Mouse (Mus musculus): ENCODE measurements around the gene Olfr221. TPM values are rescaled to one million over a fixed set of nuclear protein-coding genes. Genes with fewer than 3 reads are reported as not detected.

Gene Olfr221
- total RNA-seq, 2 experiments from 2014 or later = not detected

DNA sequence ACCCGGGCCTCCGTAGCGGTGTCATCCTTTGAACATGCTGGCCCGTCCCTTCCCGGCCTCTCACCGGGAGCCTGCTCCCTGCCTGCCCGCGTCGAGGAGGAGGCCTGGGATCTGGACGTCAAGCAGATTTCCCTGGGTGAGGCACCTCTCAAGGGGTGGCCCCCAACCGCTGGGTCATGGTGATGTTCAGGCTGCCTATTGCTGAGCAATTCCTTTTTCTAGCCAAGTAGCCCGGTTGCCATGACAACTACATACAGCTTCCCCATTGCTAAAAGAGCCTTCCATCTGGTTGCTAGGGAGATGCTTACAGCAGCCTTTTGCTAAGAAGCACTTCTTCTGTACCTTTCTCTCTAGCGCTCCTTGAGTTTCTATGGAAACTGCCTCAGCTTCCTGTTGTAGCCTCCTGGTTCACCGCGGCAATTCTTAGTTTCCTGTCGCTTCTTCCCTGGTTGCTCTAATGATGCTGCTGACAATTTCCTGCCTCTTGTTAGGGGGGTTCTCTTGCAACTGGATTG lies 38.2 kb downstream of the Olfr221 start:
- DNase-seq = no peak

DNA sequence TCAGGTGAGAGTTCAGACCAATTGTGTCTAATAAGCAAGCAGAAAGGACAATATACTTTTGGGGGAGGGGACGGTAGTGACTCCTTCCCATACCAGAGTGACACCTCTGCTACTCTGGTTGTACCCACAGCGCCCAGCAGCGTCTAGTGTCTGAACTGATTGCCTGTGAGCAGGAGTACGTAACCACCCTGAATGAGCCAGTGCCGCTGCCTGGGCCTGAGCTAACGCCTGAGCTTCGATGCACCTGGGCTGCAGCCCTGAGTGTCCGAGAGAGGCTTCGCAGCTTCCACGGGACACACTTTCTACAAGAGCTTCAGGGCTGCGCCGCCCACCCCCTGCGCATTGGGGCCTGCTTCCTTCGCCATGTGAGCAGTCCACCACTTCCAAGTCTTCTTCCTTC lies 44.8 kb downstream of the Olfr221 start:
- no peak for DNase-seq

DNA sequence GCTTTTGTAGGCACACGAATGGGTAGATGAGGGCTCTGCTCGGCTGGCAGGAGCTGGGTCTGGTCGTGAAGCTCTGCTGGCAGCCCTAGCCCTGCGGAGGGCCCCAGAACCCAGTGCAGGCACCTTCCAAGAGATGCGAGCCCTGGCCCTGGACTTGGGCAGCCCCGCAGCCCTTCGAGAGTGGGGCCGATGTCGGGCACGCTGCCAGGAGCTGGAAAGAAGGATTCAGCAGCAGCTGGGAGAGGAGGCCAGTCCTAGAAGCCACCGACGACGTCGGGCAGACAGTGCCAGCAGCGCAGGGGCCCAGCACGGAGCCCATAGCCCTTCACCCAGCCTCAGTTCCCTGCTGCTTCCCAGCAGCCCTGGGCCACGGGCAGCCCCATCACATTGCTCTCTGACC lies 45.4 kb downstream of the Olfr221 start:
- DNase-seq = peak in 1 of 2 experiments; percentile 16

DNA sequence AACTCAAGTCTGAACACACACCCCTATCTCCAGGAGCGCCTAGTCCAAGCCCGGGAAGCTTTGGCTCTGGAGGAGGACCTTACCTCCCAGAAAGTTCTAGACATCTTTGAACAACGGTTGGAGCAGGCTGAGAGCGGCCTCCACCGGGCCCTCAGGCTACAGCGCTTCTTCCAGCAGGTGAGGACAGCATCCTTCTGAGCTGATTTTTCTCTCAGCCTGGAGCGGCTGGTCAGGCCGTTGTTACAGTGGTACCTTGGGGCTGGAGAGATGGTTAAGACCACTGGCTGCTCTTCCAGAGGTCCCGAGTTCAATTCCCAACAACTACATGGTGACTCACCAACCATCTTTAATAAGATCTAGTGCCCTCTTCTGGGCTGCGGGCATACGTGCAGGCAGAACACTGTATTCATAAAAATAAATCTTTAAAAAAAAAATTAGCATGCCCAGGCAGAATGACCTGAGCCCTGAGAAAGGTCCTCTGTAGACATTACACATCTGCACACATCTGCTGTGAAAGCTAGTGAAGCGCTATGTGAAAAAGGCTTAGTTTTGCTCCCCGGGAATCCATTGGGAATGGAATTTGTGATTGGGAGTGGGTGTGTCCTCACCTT lies 45.9 kb downstream of the Olfr221 start:
- DNase-seq = peak in 1 of 2 experiments; percentile 24

DNA sequence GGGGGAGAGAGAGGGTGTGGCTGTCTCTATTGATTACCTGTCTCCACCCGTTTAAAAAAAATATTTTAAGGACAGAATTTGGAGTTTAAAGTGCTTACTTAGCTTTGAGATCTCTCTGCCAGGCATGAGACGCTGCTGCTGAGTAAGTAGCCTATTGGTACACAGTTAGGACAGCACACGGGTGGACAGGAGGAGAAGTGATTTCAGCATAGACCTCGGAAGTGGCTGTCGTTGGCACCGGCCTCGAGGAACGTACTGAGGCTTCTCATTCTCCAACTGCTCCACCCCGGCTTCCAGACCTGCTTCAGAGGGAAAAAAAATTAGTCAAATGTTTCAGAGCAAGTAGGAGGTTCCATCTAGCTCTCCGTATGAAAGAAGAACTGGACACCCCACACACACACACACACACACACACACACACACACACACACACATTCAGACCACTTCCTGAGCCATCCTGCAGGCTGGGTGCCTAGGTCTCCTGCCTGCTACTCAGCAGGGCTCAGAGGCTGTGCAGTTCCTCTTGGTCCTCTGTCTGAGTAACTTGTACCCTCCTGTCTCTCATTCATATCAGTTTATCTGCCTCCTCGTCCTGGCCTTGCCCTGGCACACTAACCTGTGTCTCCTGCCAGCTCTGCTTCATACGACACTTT lies 46.9 kb downstream of the Olfr221 start:
- no peak for DNase-seq

- no peak for DNase-seq
Measured at GRCm38 (mm10) chr14:51994453-51994852, 47.8 kb downstream of the Olfr221 start.

GRCm38 (mm10) chr14:51989461-51989970 lies 52.7 kb downstream of the Olfr221 start:
- DNase-seq = peak in 1 of 2 experiments; percentile 20

DNA sequence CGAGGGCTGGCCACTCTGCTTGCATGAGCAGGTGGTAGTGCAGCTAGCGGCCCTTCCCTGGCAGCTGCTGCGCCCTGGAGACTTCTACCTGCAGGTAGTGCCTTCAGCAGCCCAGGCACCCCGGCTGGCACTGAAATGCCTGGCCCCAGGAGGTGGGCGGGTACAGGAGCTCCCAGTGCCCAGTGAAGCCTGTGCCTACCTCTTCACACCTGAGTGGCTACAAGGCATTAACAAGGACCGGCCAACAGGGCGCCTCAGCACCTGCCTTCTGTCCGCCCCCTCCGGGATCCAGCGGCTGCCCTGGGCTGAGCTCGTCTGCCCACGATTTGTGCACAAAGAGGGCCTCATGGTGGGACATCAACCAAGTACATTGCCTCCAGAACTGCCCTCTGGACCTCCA lies 53.5 kb downstream of the Olfr221 start:
- no peak for DNase-seq

GRCm38 (mm10) chr14:51987177-51987576 lies 55.1 kb downstream of the Olfr221 start:
- no peak for DNase-seq

DNA sequence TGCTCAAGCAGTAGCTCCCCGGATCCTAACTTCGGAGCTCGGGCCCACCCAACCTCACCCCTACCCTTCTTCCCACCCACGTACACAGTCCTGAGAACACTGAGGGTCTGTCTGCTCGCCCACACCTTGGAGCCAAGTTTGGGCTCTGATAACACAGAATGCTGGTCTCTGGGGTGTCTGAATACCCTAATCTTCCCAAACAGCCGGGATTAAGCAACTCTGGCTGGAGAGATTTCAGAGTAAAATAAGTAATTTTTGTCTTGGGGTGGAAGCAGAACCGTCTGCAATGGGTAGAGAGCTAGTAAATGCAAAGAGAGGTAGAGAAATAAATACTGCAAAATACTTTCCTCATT lies 56.1 kb downstream of the Olfr221 start:
- DNase-seq = no peak

- DNase-seq = peak; percentile 85 to 94
Measured at GRCm38 (mm10) chr14:51985301-51986152, 56.7 kb downstream of the Olfr221 start.

GRCm38 (mm10) chr14:51984247-51985231 lies 57.7 kb downstream of the Olfr221 start, which contains the start of gene Arhgef40:
Arhgef40 (plus strand) TSS chr14:51984719.
- peak; percentile 81 to 86 for DNase-seq

Other genes with a start within 250 kb of the Olfr221 start
- gene AY358078, start 242.4 kb downstream of the Olfr221 start, total RNA-seq (2021) = not detected
- not detected for gene Ear6, start 188.8 kb downstream of the Olfr221 start, total RNA-seq (2021)
- gene Mettl17, start 157.6 kb downstream of the Olfr221 start, total RNA-seq (2021) = 10 to 100 TPM; 24.3 to 26.3 TPM
- under 1 TPM in 1 of 2 experiments, not detected in 1; 0.26 TPM for gene Slc39a2, start 149.6 kb downstream of the Olfr221 start, total RNA-seq (2021)
- 1,000 to 10,000 TPM; 1,486 to 1,502 TPM for gene Ndrg2, start 128.3 kb downstream of the Olfr221 start, total RNA-seq (2021)
- gene Tppp2, start 124.0 kb downstream of the Olfr221 start, total RNA-seq (2021) = not detected
- not detected for gene Rnase13, start 119.7 kb downstream of the Olfr221 start, total RNA-seq (2021)
- 10 to 100 TPM; 24.1 to 25.2 TPM for gene Arhgef40, start 57.7 kb downstream of the Olfr221 start, total RNA-seq (2021)
- gene Tmem253, start 26.8 kb downstream of the Olfr221 start, total RNA-seq (2021) = 1 to 10 TPM; 2.9 to 3.2 TPM
- 10 to 100 TPM; 22.3 to 23.4 TPM for gene Zfp219, start 21.7 kb downstream of the Olfr221 start, total RNA-seq (2021)
- 100 to 1,000 TPM; 139 to 142 TPM for gene Hnrnpc, start 61.6 kb upstream of the Olfr221 start, total RNA-seq (2021)
- 1 to 10 TPM in 1 of 2 experiments, under 1 TPM in 1; 0.30 to 1.0 TPM for gene Rpgrip1, start 68.2 kb upstream of the Olfr221 start, total RNA-seq (2021)
- gene Supt16, start 155.0 kb upstream of the Olfr221 start, total RNA-seq (2021) = 10 to 100 TPM; 22.3 to 23.7 TPM
- gene Chd8, start 215.3 kb upstream of the Olfr221 start, total RNA-seq (2021) = 10 to 100 TPM; 34.2 to 37.7 TPM
- gene Tox4, start 236.7 kb upstream of the Olfr221 start, total RNA-seq (2021) = 10 to 100 TPM; 30.3 to 35.8 TPM
- 1 to 10 TPM; 3.8 to 5.5 TPM for gene Rab2b, start 237.1 kb upstream of the Olfr221 start, total RNA-seq (2021)